Mouse (Mus musculus): ENCODE data around the gene Sema3d. TPM values are rescaled to one million over a fixed set of nuclear protein-coding genes. Genes with fewer than 3 reads are reported as not detected.

Sema3d gene
- polyA plus RNA-seq, 1 experiment from 2014 or later: 1.7 TPM

- Histone ChIP-seq H3K4me2 (ENCODE audit: low read depth, low read length, severe bottlenecking) (no peak overlapping the region), H3K9ac (ENCODE audit: low read length) (no peak overlapping the region), H3K27ac (ENCODE audit: low read depth, low read length) (no peak overlapping the region), H3K27me3 (ENCODE audit: control insufficient read depth, insufficient read depth, low read length) (no peaks in the 10 kb centered on the region), H3K4me1 (replicated peaks; ENCODE audit: control insufficient read depth, insufficient read depth, low read length) (no peaks in the 10 kb centered on the region), H3K9me3 (ENCODE audit: control insufficient read depth, low read length) (no peaks in the 10 kb centered on the region), H3K4me3 (ENCODE audit: low read depth, low read length) (no peak overlapping the region), H3K36me3 (ENCODE audit: control insufficient read depth, insufficient read depth, low read length) (no peaks in the 10 kb centered on the region)
- WGBS: 88% methylated on average over 11 of the region's 11 CpGs
- ATAC-seq (replicated peaks; ENCODE audit: low FRiP score): no peak
- no peak for DNase-seq (ENCODE audit: low spot score)
These were observed 179.9 kb downstream of the Sema3d start for GRCm38 (mm10) chr5:12563132-12563531.

- Histone ChIP-seq H3K27me3 (ENCODE audit: control insufficient read depth, insufficient read depth, low read length) (no peaks in the 10 kb centered on the region), H3K4me2 (ENCODE audit: low read depth, low read length, severe bottlenecking) (no peak overlapping the region), H3K9me3 (ENCODE audit: control insufficient read depth, low read length) (no peaks in the 10 kb centered on the region), H3K4me1 (replicated peaks; ENCODE audit: control insufficient read depth, insufficient read depth, low read length) (no peaks in the 10 kb centered on the region), H3K9ac (ENCODE audit: low read length) (no peak overlapping the region), H3K36me3 (ENCODE audit: control insufficient read depth, insufficient read depth, low read length) (no peaks in the 10 kb centered on the region), H3K4me3 (ENCODE audit: low read depth, low read length) (no peak overlapping the region), H3K27ac (ENCODE audit: low read depth, low read length) (no peak overlapping the region)
- 49% methylated on average over 2 of the region's 2 CpGs for WGBS
- DNase-seq (ENCODE audit: low spot score) (no peak), ATAC-seq (replicated peaks; ENCODE audit: low FRiP score) (peak; percentile 69; the same call in 1 of the 2 replicates)
These were observed 181.5 kb downstream of the Sema3d start for GRCm38 (mm10) chr5:12564602-12565220.

GRCm38 (mm10) chr5:12566568-12566967, 183.4 kb downstream of the Sema3d start:
- DNase-seq (ENCODE audit: low spot score): no peak

GRCm38 (mm10) chr5:12574551-12574950, 191.4 kb downstream of the Sema3d start:
- no peak overlapping the region for H3K4me3 ChIP-seq (ENCODE audit: low read depth, low read length)
- H3K27me3 ChIP-seq (ENCODE audit: control insufficient read depth, insufficient read depth, low read length): no peaks in the 10 kb centered on the region
- H3K27ac ChIP-seq (ENCODE audit: low read depth, low read length): no peak overlapping the region
- no peaks in the 10 kb centered on the region for H3K9me3 ChIP-seq (ENCODE audit: control insufficient read depth, low read length)
- H3K4me1 ChIP-seq (replicated peaks; ENCODE audit: control insufficient read depth, insufficient read depth, low read length): 0 out of 2 replicates have a peak, but pooled peaks cover 2% of the 10 kb centered on the region
- H3K4me2 ChIP-seq (ENCODE audit: low read depth, low read length, severe bottlenecking): no peak overlapping the region
- ATAC-seq (replicated peaks; ENCODE audit: low FRiP score): no peak
- no peak for DNase-seq (ENCODE audit: low spot score)
- WGBS: 71% methylated on average over 4 of the region's 4 CpGs
- H3K36me3 ChIP-seq (ENCODE audit: control insufficient read depth, insufficient read depth, low read length): no peaks in the 10 kb centered on the region
- no peak overlapping the region for H3K9ac ChIP-seq (ENCODE audit: low read length)

More at GRCm38 (mm10) chr5:12566568-12566967, 183.4 kb downstream of the Sema3d start:
- no peaks in the 10 kb centered on the region for H3K9me3 ChIP-seq (ENCODE audit: control insufficient read depth, low read length)
- no peak overlapping the region for H3K4me3 ChIP-seq (ENCODE audit: low read depth, low read length)
- no peak overlapping the region for H3K9ac ChIP-seq (ENCODE audit: low read length)
- H3K36me3 ChIP-seq (ENCODE audit: control insufficient read depth, insufficient read depth, low read length): no peaks in the 10 kb centered on the region
- H3K27ac ChIP-seq (ENCODE audit: low read depth, low read length): no peak overlapping the region
- no peaks in the 10 kb centered on the region for H3K4me1 ChIP-seq (replicated peaks; ENCODE audit: control insufficient read depth, insufficient read depth, low read length)
- no peaks in the 10 kb centered on the region for H3K27me3 ChIP-seq (ENCODE audit: control insufficient read depth, insufficient read depth, low read length)
- no peak overlapping the region for H3K4me2 ChIP-seq (ENCODE audit: low read depth, low read length, severe bottlenecking)
- no peak for ATAC-seq (replicated peaks; ENCODE audit: low FRiP score)
- 75% methylated on average over 1 of the region's 1 CpGs for WGBS

GRCm38 (mm10) chr5:12575262-12575661, 192.1 kb downstream of the Sema3d start:
- no peak for DNase-seq (ENCODE audit: low spot score)
- no peak for ATAC-seq (replicated peaks; ENCODE audit: low FRiP score)
- H3K9ac ChIP-seq (ENCODE audit: low read length): no peak overlapping the region
- H3K4me2 ChIP-seq (ENCODE audit: low read depth, low read length, severe bottlenecking): no peak overlapping the region
- no peak overlapping the region for H3K27ac ChIP-seq (ENCODE audit: low read depth, low read length)
- H3K36me3 ChIP-seq (ENCODE audit: control insufficient read depth, insufficient read depth, low read length): no peaks in the 10 kb centered on the region
- whole genome bisulfite sequencing: 59% methylated on average over 1 of the region's 1 CpGs
- H3K27me3 ChIP-seq (ENCODE audit: control insufficient read depth, insufficient read depth, low read length): no peaks in the 10 kb centered on the region
- no peaks in the 10 kb centered on the region for H3K9me3 ChIP-seq (ENCODE audit: control insufficient read depth, low read length)
- H3K4me1 ChIP-seq (replicated peaks; ENCODE audit: control insufficient read depth, insufficient read depth, low read length): 0 out of 2 replicates have a peak, but pooled peaks cover 2% of the 10 kb centered on the region
- H3K4me3 ChIP-seq (ENCODE audit: low read depth, low read length): no peak overlapping the region

- Histone ChIP-seq H3K36me3 (ENCODE audit: control insufficient read depth, insufficient read depth, low read length) (no peaks in the 10 kb centered on the region), H3K27ac (ENCODE audit: low read depth, low read length) (no peak overlapping the region), H3K4me3 (ENCODE audit: low read depth, low read length) (no peak overlapping the region), H3K9me3 (ENCODE audit: control insufficient read depth, low read length) (no peaks in the 10 kb centered on the region), H3K4me1 (replicated peaks; ENCODE audit: control insufficient read depth, insufficient read depth, low read length) (0 out of 2 replicates have a peak, but pooled peaks cover 2% of the 10 kb centered on the region), H3K4me2 (ENCODE audit: low read depth, low read length, severe bottlenecking) (no peak overlapping the region), H3K27me3 (ENCODE audit: control insufficient read depth, insufficient read depth, low read length) (no peaks in the 10 kb centered on the region), H3K9ac (ENCODE audit: low read length) (no peak overlapping the region)
- ATAC-seq (replicated peaks; ENCODE audit: low FRiP score) (no peak), DNase-seq (ENCODE audit: low spot score) (no peak)
- 47% methylated on average over 4 of the region's 4 CpGs for WGBS
These were observed 196.6 kb downstream of the Sema3d start for GRCm38 (mm10) chr5:12579752-12580151.

- Histone ChIP-seq H3K27ac (ENCODE audit: low read depth, low read length) (no peak overlapping the region), H3K9ac (ENCODE audit: low read length) (no peak overlapping the region), H3K36me3 (ENCODE audit: control insufficient read depth, insufficient read depth, low read length) (no peaks in the 10 kb centered on the region), H3K4me2 (ENCODE audit: low read depth, low read length, severe bottlenecking) (no peak overlapping the region), H3K4me1 (replicated peaks; ENCODE audit: control insufficient read depth, insufficient read depth, low read length) (no peaks in the 10 kb centered on the region), H3K9me3 (ENCODE audit: control insufficient read depth, low read length) (no peaks in the 10 kb centered on the region), H3K4me3 (ENCODE audit: low read depth, low read length) (no peak overlapping the region), H3K27me3 (ENCODE audit: control insufficient read depth, insufficient read depth, low read length) (no peaks in the 10 kb centered on the region)
- ATAC-seq (replicated peaks; ENCODE audit: low FRiP score): no peak
- 97% methylated on average over 1 of the region's 1 CpGs for whole genome bisulfite sequencing
- no peak for DNase-seq (ENCODE audit: low spot score)
These were observed 199.4 kb downstream of the Sema3d start for GRCm38 (mm10) chr5:12582540-12582939.

GRCm38 (mm10) chr5:12583293-12583834, 200.2 kb downstream of the Sema3d start:
- 77% methylated on average over 3 of the region's 3 CpGs for WGBS
- DNase-seq (ENCODE audit: low spot score): no peak

GRCm38 (mm10) chr5:12584886-12585285, 201.7 kb downstream of the Sema3d start:
- Histone ChIP-seq H3K27ac (ENCODE audit: low read depth, low read length) (no peak overlapping the region), H3K4me2 (ENCODE audit: low read depth, low read length, severe bottlenecking) (no peak overlapping the region), H3K4me3 (ENCODE audit: low read depth, low read length) (no peak overlapping the region), H3K4me1 (replicated peaks; ENCODE audit: control insufficient read depth, insufficient read depth, low read length) (no peaks in the 10 kb centered on the region), H3K9me3 (ENCODE audit: control insufficient read depth, low read length) (no peaks in the 10 kb centered on the region), H3K27me3 (ENCODE audit: control insufficient read depth, insufficient read depth, low read length) (no peaks in the 10 kb centered on the region), H3K9ac (ENCODE audit: low read length) (no peak overlapping the region), H3K36me3 (ENCODE audit: control insufficient read depth, insufficient read depth, low read length) (no peaks in the 10 kb centered on the region)
- WGBS: 81% methylated on average over 9 of the region's 9 CpGs
- DNase-seq (ENCODE audit: low spot score): no peak
- ATAC-seq (replicated peaks; ENCODE audit: low FRiP score): no peak

More at GRCm38 (mm10) chr5:12583293-12583834, 200.2 kb downstream of the Sema3d start:
- Histone ChIP-seq H3K4me1 (replicated peaks; ENCODE audit: control insufficient read depth, insufficient read depth, low read length) (no peaks in the 10 kb centered on the region), H3K4me2 (ENCODE audit: low read depth, low read length, severe bottlenecking) (no peak overlapping the region), H3K4me3 (ENCODE audit: low read depth, low read length) (no peak overlapping the region), H3K9me3 (ENCODE audit: control insufficient read depth, low read length) (no peaks in the 10 kb centered on the region), H3K36me3 (ENCODE audit: control insufficient read depth, insufficient read depth, low read length) (no peaks in the 10 kb centered on the region), H3K27ac (ENCODE audit: low read depth, low read length) (no peak overlapping the region), H3K9ac (ENCODE audit: low read length) (no peak overlapping the region), H3K27me3 (ENCODE audit: control insufficient read depth, insufficient read depth, low read length) (no peaks in the 10 kb centered on the region)
- no peak for ATAC-seq (replicated peaks; ENCODE audit: low FRiP score)

Measured in forebrain, embryonic 11.5 days (tissue).